Mouse (Mus musculus) thymus, adult 2 months (tissue): Measurements from ENCODE around the gene Fam160b1.

ENCODE experiments used
- CTCF ChIP-seq: fragments of 200-500 bp; IDR thresholded peaks from 2 replicates; pipeline ENCODE4 v1.5.1; 2012; ENCODE audit warnings: mild to moderate bottlenecking, control low read depth, low read length, moderate library complexity, borderline replicate concordance; ENCODE audit not compliant: control insufficient read depth, poor library complexity, insufficient read depth; ENCODE audit errors: extremely low read depth
- POLR2A ChIP-seq: fragments of 200-500 bp; IDR thresholded peaks from 2 replicates; pipeline ENCODE4 v1.6.1; 2012; ENCODE audit warnings: mild to moderate bottlenecking, low read length, control low read depth, moderate library complexity; ENCODE audit not compliant: control insufficient read depth, poor library complexity, insufficient read depth; ENCODE audit errors: extremely low read depth

DNA sequence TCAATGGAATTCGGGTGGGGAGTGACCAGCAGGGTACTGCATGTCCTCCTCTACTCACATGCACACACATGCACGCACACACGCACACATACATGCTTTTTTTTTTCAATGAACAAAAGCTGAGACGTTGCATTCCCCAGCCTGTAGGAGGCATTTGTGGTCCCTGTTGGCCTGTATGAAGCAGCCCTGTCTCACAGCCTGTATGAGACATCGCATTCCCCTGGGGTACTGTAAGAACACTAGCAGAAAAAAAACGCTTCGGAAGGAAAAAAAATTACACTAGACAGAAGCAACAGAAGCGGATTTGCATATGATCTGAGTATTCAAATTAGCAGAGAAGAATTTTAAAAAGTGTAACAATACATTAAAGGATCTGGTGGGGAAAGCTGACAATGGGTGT, 37.4 kb upstream of the Fam160b1 start:
- TF ChIP-seq CTCF (no peak), POLR2A (no peak)
